Mouse (Mus musculus) olfactory bulb, adult 2 months (tissue): ENCODE results near the gene Tgm3.

ENCODE experiments used
- CTCF ChIP-seq: fragments of 200-500 bp; IDR thresholded peaks from 2 replicates; pipeline ENCODE4 v1.5.1; 2012; ENCODE audit warnings: low read depth, mild to moderate bottlenecking, low read length, moderate library complexity; ENCODE audit not compliant: insufficient read depth
- POLR2A ChIP-seq: fragments of 200-500 bp; IDR thresholded peaks from 2 replicates; pipeline ENCODE4 v1.6.1; 2012; ENCODE audit warnings: mild to moderate bottlenecking, low read depth, low read length, moderate library complexity; ENCODE audit not compliant: insufficient read depth

- TF ChIP-seq POLR2A (no peak), CTCF (no peak)
These were observed 5.9 kb downstream of the Tgm3 start for GRCm38 (mm10) chr2:130018084-130018483.
